Mouse (Mus musculus) G1E (cell line): ENCODE measurements around the gene Nav3.

ENCODE experiments used
- CTCF ChIP-seq: IDR thresholded peaks from 2 replicates; pipeline ENCODE4 v1.5.1; 2012; ENCODE audit warnings: low read depth, low read length, inconsistent platforms, mixed read lengths
- GATA1 ChIP-seq: IDR thresholded peaks from 2 replicates; pipeline ENCODE4 v1.6.1; 2012; ENCODE audit warnings: borderline replicate concordance, low read length, inconsistent platforms, mixed read lengths
- GATA2 ChIP-seq: IDR thresholded peaks from 2 replicates; pipeline ENCODE4 v1.6.1; 2012; ENCODE audit warnings: low read depth, low read length, inconsistent platforms, borderline replicate concordance
- TAL1 ChIP-seq: conservative IDR thresholded peaks from 2 replicates; pipeline ENCODE4 v1.6.1; 2012; ENCODE audit warnings: low read depth, low read length, inconsistent platforms, mixed read lengths

- no peak for TF ChIP-seq CTCF
- TF ChIP-seq TAL1 = no peak
- TF ChIP-seq GATA1 = no peak
- no peak for TF ChIP-seq GATA2
These were observed 580.6 kb downstream of the Nav3 start for GRCm38 (mm10) chr10:109875312-109875830.
